Mouse (Mus musculus): Measurements from ENCODE around the gene Pde6h.

DNA sequence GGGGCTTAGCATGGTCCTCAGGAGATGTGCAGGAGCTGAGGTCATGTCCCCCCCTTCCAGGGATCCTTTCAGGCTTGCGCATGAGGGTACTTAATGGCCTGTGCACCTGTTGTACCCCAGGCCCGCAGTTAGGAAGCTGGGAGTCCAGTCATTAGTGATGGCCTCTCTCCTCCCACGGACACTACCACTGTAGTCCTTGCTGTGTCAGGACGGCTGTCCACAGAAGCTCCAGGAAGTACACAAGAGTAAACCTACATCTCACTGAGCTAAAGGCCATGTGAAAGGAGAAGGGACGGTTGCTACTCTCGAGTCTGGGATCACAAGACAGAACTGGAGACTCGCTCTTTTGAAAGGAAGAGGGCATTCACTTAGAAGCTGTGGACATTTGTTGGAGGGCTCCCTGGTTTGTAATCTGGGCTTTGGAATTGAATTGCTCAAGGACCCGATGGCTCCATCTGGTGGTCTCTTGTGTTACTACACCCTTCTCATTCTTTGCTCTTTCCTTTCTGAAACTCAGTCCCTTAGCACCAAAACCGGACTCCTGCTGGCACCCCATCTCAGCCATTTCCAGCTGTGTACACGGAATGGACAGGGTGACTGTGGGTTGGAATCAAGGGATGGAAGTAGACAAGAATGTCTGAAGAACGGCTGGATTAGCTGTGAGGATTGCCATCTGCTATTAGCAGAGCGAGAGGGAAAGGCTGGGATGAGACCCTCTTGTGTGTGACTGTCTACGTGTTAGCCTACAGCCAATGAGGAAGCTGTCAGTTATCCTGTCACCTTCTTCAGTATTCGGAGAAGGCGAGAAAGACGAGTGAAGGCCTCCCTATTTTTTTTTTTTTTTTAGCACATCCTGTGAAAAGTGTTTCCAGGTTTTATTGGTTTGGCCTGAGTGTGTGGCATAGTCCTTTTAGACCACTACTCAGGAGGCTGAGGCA is 3.0 kb upstream of the Pde6h start:
- TF ChIP-seq CTCF (IDR thresholded peaks at IDR 0.05; ENCODE audit: low read depth) (peak; percentile 93), EP300 (optimal IDR thresholded peaks at IDR 0.05) (no peak)
